Mouse (Mus musculus) right cerebral cortex, postnatal 36 days (tissue): ENCODE measurements around the gene Mrpl54.

Experiments used
- DNase-seq, 2 experiments: peaks; one replicate each; pipeline ENCODE4 v3.0.0; 2022; ENCODE audit warnings: low spot score in 2 of 2, mixed read lengths in 1 of 2

The Mrpl54 gene

DNA sequence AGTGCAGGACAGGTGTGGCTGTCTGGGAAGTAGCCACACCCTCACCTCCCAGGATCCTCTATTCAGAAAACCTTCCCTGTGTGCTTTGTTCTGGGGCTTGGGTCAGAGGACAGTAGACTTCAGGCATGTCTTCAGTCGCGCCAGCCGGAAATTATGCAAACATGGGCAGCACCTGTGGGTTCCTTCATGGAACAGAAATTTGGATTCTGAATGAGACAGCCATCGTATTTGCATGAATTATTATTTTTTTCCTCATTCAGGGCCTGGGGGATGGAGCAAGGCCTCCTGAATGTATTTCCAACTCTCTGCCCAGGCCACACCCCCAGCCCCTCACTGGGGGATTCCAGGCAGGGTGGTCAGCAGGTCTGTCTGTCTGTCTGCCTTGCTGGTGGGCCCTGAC lies 5.7 kb downstream of the Mrpl54 start:
- DNase-seq, result no peak

DNA sequence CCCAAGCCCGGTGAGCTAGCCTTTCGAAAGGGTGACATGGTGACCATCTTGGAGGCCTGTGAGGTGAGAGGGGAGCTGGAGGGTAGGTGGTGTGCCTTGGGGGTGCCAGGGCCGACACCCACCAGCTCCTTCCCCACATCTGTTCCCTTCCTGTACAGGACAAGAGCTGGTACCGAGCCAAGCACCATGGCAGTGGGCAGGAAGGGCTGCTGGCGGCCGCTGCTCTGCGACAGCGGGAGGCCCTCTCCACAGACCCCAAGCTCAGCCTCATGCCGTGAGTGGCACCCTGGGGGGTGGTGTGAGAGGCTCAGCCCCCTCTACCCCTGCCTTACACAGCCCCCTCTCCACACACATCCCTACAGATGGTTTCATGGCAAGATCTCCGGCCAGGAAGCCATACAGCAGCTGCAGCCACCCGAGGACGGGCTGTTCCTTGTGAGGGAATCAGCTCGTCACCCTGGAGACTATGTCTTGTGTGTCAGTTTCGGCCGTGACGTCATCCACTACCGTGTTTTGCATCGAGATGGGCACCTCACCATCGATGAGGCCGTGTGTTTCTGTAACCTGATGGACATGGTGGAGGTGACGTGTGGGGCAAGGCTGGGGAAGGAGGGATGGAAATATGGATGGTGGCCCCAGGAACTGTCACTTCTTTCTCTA lies 7.4 kb downstream of the Mrpl54 start:
- DNase-seq, result no peak

DNA sequence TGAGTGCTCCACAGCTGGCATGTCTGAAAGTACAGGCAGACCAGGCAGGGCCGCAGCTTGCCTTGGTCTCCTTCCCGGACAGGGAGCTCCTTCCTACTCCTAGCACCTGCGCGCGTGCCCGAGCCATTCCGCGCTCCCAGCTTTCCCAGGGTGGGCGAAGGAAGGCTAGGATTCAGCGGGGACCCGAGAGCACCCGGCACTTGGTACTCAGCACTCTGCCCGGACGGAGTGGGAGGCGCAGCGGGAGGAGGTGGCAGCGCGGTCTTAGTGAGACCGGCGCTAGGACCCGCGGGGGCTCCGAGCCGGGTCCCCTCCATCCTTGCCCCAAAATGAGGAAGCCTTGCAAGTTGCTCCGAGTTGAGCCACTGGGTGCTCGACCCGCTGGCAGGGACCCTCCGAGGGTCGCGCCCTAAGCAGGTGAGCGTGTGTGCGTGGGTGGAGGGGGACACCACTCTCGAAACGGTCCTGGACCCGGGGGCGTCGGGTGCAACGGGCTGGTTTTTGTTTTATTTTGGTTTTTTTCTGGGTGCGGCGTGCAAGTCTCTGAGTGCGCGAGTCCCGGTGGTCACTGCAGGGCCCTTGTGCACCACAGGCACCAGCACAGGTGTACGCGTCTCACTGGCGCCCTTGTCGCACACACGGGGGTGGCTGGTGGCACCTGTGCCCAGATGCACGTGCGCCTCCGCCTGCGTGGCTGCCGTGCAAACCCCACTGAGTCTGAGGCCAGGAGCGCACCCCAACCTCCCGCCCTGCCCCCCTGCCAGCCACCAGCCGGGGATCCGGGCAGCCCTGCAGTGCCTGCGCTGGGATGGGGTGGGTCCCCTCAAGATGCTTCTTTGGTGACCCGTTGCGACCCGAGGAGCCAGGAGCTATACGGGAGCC lies 9.3 kb downstream of the Mrpl54 start:
- peak in 1 of 2 experiments; percentile 46 for DNase-seq

DNA sequence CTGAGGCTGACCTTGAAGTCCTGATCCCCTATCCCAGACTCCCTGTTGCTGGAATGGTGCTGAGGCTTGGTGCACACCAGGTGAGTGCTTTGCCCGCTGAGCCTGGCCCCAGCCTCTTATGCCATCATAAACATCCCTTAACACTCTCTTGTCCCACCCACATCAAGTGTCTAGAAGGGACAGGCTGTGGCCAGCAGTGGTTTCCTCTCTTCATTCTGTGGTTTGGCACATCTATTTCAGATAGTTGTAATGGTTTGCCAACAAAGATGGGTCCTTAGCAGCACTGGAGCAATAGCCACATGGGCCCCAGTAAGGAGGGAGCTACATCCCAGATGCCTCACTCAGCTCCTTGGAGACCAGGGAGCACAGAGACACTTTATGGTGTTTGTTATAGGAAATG lies 11.8 kb downstream of the Mrpl54 start:
- DNase-seq, result no peak

DNA sequence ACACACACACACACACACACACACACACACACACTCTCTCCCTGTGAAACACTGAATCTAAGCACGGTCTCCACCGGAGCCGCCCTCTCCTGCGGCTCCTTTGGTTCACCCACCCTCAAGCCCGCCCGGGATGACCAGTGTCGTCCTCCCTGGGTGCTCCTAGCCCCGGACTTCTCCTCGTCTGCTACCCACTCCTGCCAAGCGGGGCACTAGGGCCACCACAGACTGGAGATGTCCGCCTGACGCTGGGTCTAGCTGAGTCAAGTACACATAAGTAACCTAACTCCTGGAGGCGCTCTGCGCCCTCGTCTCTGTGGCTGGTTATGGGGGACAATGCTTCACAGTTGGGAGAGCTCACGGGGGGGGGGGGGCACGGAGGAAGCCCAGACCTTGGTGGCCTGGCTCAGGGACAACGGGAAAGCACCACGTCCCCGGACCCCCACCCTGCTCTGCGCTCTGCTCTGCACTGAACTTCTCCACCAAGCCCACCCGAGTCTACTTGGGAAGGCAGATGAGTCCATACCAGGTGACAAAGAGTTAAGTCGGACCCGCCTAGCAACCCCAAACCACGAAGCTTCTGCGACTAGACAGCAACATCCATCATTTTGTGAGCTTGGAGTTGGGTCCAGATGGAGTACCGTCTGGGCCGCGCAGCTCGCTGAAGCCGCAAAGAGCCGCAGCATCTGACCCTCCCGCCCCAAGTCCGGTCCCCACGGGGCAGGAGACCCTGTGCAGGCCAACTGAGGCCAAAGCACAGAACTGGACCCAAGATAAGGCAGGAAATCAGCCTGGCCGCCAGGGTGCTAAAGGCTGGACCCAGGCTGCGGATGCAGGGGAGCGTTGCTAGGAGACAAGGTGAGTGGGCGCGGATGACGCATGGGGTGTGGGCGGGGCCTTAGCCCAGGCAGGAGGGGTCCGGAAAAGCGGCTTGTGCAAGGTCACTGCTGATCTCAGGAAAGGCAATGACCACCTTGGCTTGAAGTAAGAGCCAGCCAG lies 14.0 kb downstream of the Mrpl54 start, which contains the start of gene Matk:
Gene Matk, plus strand, starts transcription at position 512 of the 996 bp plus-strand sequence.
- peak; percentile 90 to 93 for DNase-seq

DNA sequence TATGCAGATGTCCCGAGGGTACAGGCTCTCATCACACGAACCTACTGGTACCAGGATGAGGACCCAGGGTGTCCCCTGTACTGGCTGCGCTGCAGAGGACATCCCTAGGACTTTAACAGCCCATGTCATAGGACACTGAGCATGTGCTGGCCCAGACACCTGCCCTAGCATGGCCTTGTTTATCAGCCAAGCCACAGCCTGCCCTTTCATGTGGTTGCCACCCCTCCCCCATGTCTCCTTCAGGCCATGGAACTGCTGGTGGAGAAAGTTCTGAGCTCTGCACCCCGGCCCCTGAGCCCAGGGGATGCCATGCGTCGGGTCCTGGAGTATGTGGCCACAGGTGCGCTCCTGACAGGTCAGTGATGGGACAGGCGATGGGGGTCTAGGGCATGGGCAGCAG lies 17.3 kb downstream of the Mrpl54 start:
- DNase-seq, result no peak

DNA sequence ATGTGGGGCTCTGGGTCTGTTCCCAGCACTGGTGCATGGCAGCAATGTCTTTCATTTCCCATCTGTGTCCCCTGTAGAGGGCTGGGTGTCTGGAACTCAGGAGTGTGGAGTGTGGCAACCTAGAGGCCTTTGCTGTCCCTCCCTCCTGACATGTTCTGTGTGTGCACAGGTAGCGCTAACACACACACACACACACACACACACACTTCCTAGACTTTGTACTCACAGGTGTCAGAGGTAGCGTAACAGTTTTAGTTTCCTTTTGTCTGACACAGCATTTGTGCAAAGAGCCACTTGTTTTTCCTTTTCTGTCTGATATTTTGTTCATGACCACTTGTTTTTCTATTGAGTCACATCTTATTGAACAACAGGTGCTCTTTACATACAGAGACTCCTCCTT lies 18.9 kb downstream of the Mrpl54 start:
- DNase-seq, result no peak

DNA sequence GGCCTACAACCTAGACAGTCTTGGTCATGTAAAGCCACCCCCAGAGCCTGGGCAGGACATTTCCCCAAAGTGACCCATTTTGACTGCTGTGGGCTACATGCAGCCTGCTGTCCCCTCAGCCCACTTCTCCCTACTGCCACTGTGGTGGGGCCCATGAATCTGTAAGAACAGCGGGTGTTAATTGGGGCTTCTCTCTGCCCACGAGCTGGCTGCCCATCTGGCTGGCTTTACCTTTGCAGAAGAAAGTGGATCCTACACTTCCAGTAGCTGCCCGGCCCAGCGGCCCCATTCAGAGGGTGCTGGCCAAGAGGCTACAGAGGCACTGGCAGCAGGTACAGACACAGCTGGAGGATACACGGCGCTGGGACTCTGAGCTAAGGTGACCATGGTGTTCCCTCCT lies 21.6 kb downstream of the Mrpl54 start:
- DNase-seq, result peak in 1 of 2 experiments; percentile 55

DNA sequence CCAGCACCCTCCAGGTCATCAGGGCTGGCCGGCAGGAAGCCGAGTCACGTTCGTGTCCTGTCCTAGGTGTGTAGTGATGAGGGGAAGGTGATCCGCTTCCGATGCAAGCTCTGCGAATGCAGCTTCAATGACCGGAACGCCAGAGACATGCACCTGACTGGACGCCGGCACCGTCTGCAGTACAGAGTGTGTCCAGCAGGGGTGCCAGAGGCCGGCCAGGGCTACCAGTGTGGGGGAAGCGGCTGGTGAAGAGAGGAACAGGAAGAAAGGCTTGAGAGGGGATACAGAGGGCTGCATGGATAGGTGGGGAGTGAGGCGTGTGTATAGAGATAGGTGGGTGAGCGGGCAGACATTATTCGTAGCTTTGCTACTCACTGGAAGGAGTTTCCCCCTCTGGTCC lies 22.1 kb downstream of the Mrpl54 start:
- no peak for DNase-seq

DNA sequence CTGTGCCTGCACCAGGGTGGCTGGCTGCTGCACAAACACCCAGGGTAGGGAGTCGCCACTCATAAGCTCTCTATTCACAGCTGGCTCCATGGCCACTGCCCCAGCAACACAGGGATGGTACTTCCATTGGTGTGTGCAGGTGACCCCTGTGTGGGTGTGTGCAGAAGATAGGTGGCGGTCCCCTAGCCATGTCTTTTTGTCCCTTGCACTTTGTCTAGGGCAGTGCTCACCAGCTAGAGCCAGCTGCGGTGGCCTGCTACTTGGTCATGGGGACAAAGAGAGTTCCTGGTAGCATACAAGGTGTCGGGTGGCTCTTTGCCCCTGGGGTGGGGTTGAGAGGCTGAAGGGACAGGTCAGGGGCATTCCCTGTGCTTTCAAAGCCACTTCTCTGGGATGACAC lies 22.6 kb downstream of the Mrpl54 start:
- DNase-seq, result no peak

DNA sequence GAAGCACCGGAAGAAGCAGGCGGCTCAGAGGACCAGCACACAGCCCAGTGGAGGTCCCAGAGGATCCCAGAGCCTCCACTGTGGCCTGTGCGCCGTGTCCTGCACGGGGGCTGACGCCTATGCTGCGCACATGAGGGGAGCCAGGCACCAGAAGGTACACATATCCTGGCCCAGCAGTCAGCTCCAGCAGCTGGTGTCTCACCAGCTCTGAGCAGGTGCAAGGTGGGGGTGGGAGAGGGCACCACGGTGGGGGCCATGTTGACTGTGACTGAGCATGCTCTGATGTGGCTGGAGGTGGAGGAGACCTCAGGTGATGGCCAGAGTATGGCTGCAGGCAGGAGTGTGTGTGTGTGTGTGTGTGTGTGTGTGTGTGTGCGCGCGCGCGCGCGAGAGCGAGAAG lies 24.7 kb downstream of the Mrpl54 start:
- DNase-seq, result no peak

DNA sequence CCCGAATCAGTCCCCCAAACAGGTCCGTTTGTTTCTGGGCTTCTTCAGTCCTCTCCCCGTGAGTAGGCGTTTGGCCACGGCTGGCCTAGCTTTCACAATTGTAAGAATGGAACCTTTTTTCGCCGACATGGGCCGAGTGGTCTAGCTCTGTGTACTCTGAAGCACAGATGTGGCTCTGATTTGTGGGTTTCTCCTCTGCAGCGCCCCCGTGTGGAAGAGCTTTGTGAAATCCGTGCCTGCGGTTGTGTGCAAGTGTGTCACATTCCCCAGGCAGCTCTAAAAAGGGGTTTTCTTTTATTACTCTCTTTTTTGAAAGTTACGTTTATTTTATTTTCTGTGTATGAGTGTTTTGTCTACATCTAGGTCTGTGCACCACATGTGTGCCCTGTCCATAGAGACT lies 25.9 kb downstream of the Mrpl54 start:
- no peak for DNase-seq

DNA sequence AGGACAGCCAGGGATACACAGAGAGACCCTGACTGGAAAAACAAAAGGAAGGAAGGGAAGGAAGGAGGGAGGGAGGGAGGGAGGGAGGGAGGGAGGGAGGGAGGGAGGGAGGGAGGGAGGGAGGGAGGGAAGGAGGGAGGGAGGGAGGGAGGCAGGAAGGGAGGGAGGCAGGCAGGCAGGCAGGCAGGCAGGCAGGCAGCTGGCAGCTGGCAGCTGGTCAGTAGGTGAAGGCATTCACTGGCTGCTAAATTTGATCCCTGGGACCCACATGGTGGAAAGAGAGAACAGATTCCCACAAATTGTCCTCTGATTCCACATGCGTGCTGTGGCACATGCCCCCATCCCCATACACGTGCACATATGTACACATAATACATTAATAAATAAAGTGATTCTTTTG lies 28.1 kb downstream of the Mrpl54 start:
- DNase-seq, result no peak

DNA sequence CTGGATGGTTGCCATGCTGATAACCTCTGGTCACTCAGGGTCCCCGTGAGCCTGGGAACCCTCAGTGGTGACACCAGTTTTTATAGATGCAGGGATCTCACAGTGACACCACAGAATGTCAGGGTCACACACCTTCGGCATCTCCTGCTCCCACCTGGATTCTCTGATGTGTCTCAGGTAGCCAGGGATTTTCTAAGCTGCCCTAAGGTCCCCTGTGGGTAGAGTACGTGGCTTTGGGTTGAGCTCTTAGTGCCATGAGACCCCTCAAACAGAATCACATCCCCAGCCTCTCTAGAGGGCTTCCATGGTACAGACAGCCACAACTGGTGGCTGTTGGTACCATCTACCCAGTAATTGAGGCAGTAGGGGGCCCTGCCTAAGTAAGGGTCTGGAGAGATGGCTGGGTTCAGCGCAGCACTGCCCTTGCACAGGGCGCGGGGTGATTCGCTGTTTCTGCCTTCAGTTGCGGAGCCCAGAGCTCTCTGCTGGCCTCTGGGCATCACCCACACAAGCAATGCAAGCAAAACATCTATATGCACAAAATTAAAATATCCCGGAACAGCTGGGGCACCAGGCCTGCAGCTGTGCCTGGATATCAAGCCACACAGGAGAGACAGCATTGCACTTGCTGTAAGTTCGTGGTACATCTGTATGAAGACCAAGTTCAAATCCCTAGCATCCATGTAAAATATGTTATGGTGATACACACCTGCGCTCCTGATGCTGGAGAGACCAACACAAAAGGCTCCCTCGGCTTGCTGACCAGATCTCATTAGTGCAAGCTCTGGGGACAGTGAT lies 30.1 kb downstream of the Mrpl54 start:
- no peak for DNase-seq

DNA sequence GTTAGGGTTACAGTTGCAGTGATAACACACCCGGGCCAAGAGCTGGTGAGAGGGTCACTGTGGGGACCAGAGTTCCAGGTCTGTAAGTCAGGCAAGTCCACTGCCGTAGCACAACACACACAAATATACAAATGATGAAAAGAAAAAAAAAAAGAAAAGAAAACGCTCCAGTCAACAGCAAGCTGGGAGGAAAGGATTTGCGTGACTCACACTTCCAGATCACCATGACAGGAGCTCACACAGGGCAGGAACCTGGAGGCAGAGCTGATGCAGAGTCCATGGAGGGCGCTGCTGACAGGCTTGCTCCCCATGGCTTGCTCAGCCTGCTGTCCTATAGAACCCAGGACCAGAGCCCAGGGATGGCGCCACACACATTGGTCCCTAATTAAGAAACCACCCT lies 32.5 kb downstream of the Mrpl54 start:
- no peak for DNase-seq

DNA sequence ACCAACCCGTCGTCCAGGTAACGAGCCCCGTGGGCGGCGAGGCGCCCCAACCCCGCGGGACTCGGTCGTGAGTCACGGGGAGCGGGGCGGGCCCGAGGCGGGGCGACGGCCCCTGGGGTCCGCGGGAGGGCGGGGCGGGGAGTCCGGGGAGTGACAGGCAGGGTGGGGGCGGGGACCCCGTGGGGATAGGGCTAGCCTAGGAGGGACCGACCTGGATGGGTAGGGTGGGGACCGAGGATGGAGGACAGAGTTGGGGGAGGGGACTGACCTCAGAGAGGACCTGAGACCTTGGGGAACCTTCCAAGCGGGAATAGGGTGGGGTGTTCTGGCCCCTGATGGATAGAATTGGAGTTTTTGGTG lies 33.5 kb downstream of the Mrpl54 start:
- no peak for DNase-seq

DNA sequence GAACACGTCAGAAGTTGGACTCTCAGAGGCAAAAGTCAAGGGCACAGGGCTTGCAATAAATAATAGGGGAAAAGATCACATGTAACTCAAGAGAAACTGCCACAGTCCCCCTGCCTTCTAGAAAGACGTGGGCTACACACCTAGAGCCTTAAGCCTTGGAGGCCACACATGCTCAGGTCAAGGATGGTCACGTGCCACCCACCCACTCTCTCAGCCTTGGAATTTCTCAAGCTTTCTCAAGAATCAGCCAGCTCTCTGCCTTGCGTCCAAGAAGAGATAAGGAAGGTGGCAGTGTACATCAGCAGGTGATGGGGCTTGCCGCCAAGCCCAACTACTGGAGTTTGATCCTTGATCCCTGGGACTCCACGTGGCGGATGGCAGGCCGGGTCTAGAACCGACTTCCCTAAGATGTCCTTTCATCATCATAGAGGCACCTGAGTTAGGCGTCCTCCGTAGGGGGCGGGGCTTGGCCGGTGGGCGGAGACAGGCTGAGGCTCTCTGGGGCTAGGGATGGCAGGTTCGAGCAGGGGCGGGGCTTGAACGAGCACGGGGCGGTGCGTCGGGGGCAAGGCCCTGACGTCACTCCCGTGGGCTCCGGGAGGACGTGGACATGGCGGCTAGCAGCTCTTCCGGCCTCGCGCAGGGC lies 34.0 kb downstream of the Mrpl54 start, which contains the start of gene Zfr2:
Gene Zfr2, plus strand, starts transcription at position 576 of the 646 bp plus-strand sequence.
- peak; percentile 91 to 95 for DNase-seq

DNA sequence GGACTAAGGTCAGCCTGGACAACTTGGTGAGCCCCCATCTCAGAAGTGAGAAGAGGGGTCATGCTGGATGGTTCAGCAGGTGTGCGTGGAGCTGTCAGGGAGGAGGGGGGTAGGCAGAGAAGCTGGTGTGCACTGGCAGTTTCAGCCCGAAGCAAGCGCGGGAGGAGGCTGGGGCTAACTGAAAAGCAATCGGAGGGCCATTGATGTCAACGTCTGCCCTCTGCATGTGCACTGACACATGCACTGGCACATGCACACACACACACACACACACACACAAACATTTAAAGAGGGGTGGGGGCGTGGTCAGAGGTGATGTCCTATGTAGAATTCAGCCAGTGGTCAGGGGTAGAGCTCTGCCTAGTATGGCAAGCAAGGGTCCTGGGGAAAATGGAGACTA lies 35.3 kb downstream of the Mrpl54 start:
- DNase-seq, result no peak

DNA sequence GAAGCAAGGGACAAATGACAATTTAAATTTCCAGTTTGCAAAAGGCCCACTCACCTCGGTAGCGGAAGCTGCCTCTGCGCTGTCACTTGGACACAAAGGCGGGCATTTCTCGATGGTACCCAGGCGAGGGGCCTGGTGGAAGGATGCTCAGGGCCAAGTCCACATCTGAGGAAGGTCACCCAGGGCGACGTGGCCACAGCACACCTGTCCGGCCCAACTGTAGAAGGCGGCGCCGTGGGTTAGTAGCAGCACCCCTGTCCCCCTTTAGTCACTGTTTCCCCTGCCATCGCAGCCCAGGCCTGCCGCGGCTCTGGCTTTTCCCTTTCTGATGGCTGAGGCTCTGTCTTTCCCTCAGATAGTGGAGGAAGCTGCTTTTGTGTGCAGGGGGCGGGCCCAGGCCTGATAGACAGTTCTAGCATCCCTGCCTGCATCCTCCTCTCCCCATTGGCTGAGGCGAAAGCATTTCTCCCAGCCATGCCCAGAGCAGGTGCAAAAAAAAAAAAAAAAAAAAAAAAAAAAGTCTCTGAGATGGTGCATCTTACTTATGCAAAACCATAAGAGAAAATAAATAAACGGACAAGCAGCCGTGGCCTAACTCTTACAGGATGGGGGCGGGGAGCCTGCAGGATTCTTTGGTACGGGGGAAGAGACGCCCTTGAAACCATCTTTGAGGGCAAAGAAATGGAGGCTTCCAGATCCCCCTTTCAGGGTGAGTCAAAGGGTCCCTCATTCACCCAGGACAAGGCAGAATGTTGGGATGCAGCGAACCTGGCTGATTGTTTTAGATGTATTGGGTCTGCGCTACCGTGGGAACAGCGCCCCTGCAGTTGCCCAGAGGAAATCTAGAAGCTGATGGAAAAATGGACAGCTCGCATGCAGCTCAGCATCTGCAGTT lies 36.0 kb downstream of the Mrpl54 start, which contains the start of gene Atcay:
Gene Atcay, minus strand, starts transcription at position 396 of the 895 bp plus-strand sequence.
- DNase-seq, result peak; percentile 83 to 89
